Mouse (Mus musculus) urinary bladder, postnatal 10 days (tissue): ENCODE measurements around the gene Il17rb.

Source experiments
- DNase-seq: peaks from one replicate; pipeline ENCODE4 v3.0.0; 2022; ENCODE audit warnings: low spot score

Il17rb gene

GRCm38 (mm10) chr14:30008733-30009575 lies at the start of gene Il17rb, which contains the start of gene Chdh:
Gene Il17rb, minus strand, starts transcription at chr14:30008896.
Gene Chdh, plus strand, starts transcription at chr14:30009023.
- DNase-seq: peak; percentile 31

- DNase-seq: no peak
These were observed 47.5 kb upstream of the Il17rb start for GRCm38 (mm10) chr14:30056031-30056766.

- DNase-seq: no peak
These were observed 46.2 kb upstream of the Il17rb start for GRCm38 (mm10) chr14:30054922-30055321.

- DNase-seq: no peak
These were observed 41.6 kb upstream of the Il17rb start for GRCm38 (mm10) chr14:30050280-30050679.

GRCm38 (mm10) chr14:30048049-30048448 lies 39.4 kb upstream of the Il17rb start:
- DNase-seq: no peak

GRCm38 (mm10) chr14:30046976-30047375 lies 38.3 kb upstream of the Il17rb start:
- DNase-seq: no peak

GRCm38 (mm10) chr14:30045704-30046220 lies 37.1 kb upstream of the Il17rb start:
- no peak for DNase-seq

- DNase-seq: no peak
These were observed 36.5 kb upstream of the Il17rb start for GRCm38 (mm10) chr14:30045239-30045638.

- DNase-seq: no peak
These were observed 34.8 kb upstream of the Il17rb start for GRCm38 (mm10) chr14:30043356-30043940.

- no peak for DNase-seq
These were observed 33.1 kb upstream of the Il17rb start for GRCm38 (mm10) chr14:30041836-30042235.

- DNase-seq: no peak
These were observed 30.7 kb upstream of the Il17rb start for GRCm38 (mm10) chr14:30039413-30039812.

- DNase-seq: no peak
These were observed 29.7 kb upstream of the Il17rb start for GRCm38 (mm10) chr14:30038431-30038830.

GRCm38 (mm10) chr14:30033405-30033804 lies 24.7 kb upstream of the Il17rb start:
- no peak for DNase-seq

- no peak for DNase-seq
These were observed 18.7 kb upstream of the Il17rb start for GRCm38 (mm10) chr14:30027378-30027777.

GRCm38 (mm10) chr14:30024387-30024786 lies 15.7 kb upstream of the Il17rb start:
- no peak for DNase-seq

- no peak for DNase-seq
These were observed 13.8 kb upstream of the Il17rb start for GRCm38 (mm10) chr14:30022471-30022870.

GRCm38 (mm10) chr14:30019792-30020575 lies 11.3 kb upstream of the Il17rb start:
- DNase-seq: no peak

GRCm38 (mm10) chr14:30019375-30019774 lies 10.7 kb upstream of the Il17rb start:
- no peak for DNase-seq

GRCm38 (mm10) chr14:30018846-30019245 lies 10.2 kb upstream of the Il17rb start:
- no peak for DNase-seq

- no peak for DNase-seq
These were observed 9.7 kb upstream of the Il17rb start for GRCm38 (mm10) chr14:30018463-30018801.

GRCm38 (mm10) chr14:30017794-30018462 lies 9.2 kb upstream of the Il17rb start:
- no peak for DNase-seq
